Mouse (Mus musculus): Measurements from ENCODE around the gene Rora. TPM values are rescaled to one million over a fixed set of nuclear protein-coding genes. Genes with fewer than 3 reads are reported as not detected.

The Rora gene
- polyA plus RNA-seq, 1 experiment from 2014 or later = 7.5 TPM

- Histone ChIP-seq H3K27me3 (ENCODE audit: control insufficient read depth, insufficient read depth, low read length) (no peaks in the 10 kb centered on the region), H3K4me2 (replicated peaks; ENCODE audit: low read depth) (no peak overlapping the region), H3K4me1 (replicated peaks; ENCODE audit: control insufficient read depth, insufficient read depth) (no peaks in the 10 kb centered on the region), H3K4me3 (ENCODE audit: low read depth, low read length) (no peak overlapping the region), H3K36me3 (ENCODE audit: control insufficient read depth, insufficient read depth, low read length) (no peaks in the 10 kb centered on the region), H3K9me3 (ENCODE audit: control insufficient read depth, low read length) (no peaks in the 10 kb centered on the region), H3K9ac (ENCODE audit: low read length) (no peak overlapping the region), H3K27ac (replicated peaks) (no peak overlapping the region)
- no peak for DNase-seq (ENCODE audit: low spot score)
- no peak for ATAC-seq (ENCODE audit: low FRiP score, low TSS enrichment)
- WGBS = 53% methylated on average over 10 of the region's 10 CpGs
- TF ChIP-seq CTCF (IDR thresholded peaks at IDR 0.05; ENCODE audit: low read depth) (no peak), EP300 (optimal IDR thresholded peaks at IDR 0.05) (no peak)
These were observed 521.0 kb downstream of the Rora start for GRCm38 (mm10) chr9:69174527-69175116.

- Histone ChIP-seq H3K27ac (replicated peaks) (no peak overlapping the region), H3K4me2 (replicated peaks; ENCODE audit: low read depth) (no peak overlapping the region), H3K4me1 (replicated peaks; ENCODE audit: control insufficient read depth, insufficient read depth) (no peaks in the 10 kb centered on the region), H3K9ac (ENCODE audit: low read length) (no peak overlapping the region), H3K27me3 (ENCODE audit: control insufficient read depth, insufficient read depth, low read length) (no peaks in the 10 kb centered on the region), H3K4me3 (ENCODE audit: low read depth, low read length) (no peak overlapping the region), H3K36me3 (ENCODE audit: control insufficient read depth, insufficient read depth, low read length) (no peaks in the 10 kb centered on the region), H3K9me3 (ENCODE audit: control insufficient read depth, low read length) (no peaks in the 10 kb centered on the region)
- ATAC-seq (ENCODE audit: low FRiP score, low TSS enrichment) (no peak), DNase-seq (ENCODE audit: low spot score) (no peak)
- WGBS = 75% methylated on average over 3 of the region's 3 CpGs
- no peak for TF ChIP-seq CTCF (IDR thresholded peaks at IDR 0.05; ENCODE audit: low read depth)
- no peak for TF ChIP-seq EP300 (optimal IDR thresholded peaks at IDR 0.05)
These were observed 523.4 kb downstream of the Rora start for GRCm38 (mm10) chr9:69176988-69177387.

- ATAC-seq (ENCODE audit: low FRiP score, low TSS enrichment) (no peak), DNase-seq (ENCODE audit: low spot score) (no peak)
- H3K27ac ChIP-seq (replicated peaks) = no peak overlapping the region
- no peaks in the 10 kb centered on the region for H3K27me3 ChIP-seq (ENCODE audit: control insufficient read depth, insufficient read depth, low read length)
- H3K36me3 ChIP-seq (ENCODE audit: control insufficient read depth, insufficient read depth, low read length) = no peaks in the 10 kb centered on the region
- no peak overlapping the region for H3K4me3 ChIP-seq (ENCODE audit: low read depth, low read length)
- no peak overlapping the region for H3K4me2 ChIP-seq (replicated peaks; ENCODE audit: low read depth)
- H3K4me1 ChIP-seq (replicated peaks; ENCODE audit: control insufficient read depth, insufficient read depth) = no peaks in the 10 kb centered on the region
- H3K9ac ChIP-seq (ENCODE audit: low read length) = no peak overlapping the region
- no peak for TF ChIP-seq CTCF (IDR thresholded peaks at IDR 0.05; ENCODE audit: low read depth)
- no peak for TF ChIP-seq EP300 (optimal IDR thresholded peaks at IDR 0.05)
- 94% methylated on average over 8 of the region's 8 CpGs for WGBS
- no peaks in the 10 kb centered on the region for H3K9me3 ChIP-seq (ENCODE audit: control insufficient read depth, low read length)
These were observed 525.6 kb downstream of the Rora start for GRCm38 (mm10) chr9:69179224-69179623.

- Histone ChIP-seq H3K4me3 (ENCODE audit: low read depth, low read length) (no peak overlapping the region), H3K4me2 (replicated peaks; ENCODE audit: low read depth) (no peak overlapping the region), H3K36me3 (ENCODE audit: control insufficient read depth, insufficient read depth, low read length) (no peaks in the 10 kb centered on the region), H3K27me3 (ENCODE audit: control insufficient read depth, insufficient read depth, low read length) (no peaks in the 10 kb centered on the region), H3K9ac (ENCODE audit: low read length) (no peak overlapping the region), H3K9me3 (ENCODE audit: control insufficient read depth, low read length) (no peaks in the 10 kb centered on the region), H3K4me1 (replicated peaks; ENCODE audit: control insufficient read depth, insufficient read depth) (no peaks in the 10 kb centered on the region), H3K27ac (replicated peaks) (no peak overlapping the region)
- WGBS = 24% methylated on average over 3 of the region's 3 CpGs
- TF ChIP-seq EP300 (optimal IDR thresholded peaks at IDR 0.05) = no peak
- no peak for TF ChIP-seq CTCF (IDR thresholded peaks at IDR 0.05; ENCODE audit: low read depth)
- no peak; the same call in 1 of the 2 replicates for ATAC-seq (ENCODE audit: low FRiP score, low TSS enrichment)
- DNase-seq (ENCODE audit: low spot score) = no peak
These were observed 527.4 kb downstream of the Rora start for GRCm38 (mm10) chr9:69180961-69181360.

GRCm38 (mm10) chr9:69181411-69181810 lies 527.8 kb downstream of the Rora start:
- no peaks in the 10 kb centered on the region for H3K4me1 ChIP-seq (replicated peaks; ENCODE audit: control insufficient read depth, insufficient read depth)
- H3K36me3 ChIP-seq (ENCODE audit: control insufficient read depth, insufficient read depth, low read length) = no peaks in the 10 kb centered on the region
- ATAC-seq (ENCODE audit: low FRiP score, low TSS enrichment) (peak; percentile 49; the same call in 1 of the 2 replicates), DNase-seq (ENCODE audit: low spot score) (no peak)
- no peak overlapping the region for H3K27ac ChIP-seq (replicated peaks)
- H3K9ac ChIP-seq (ENCODE audit: low read length) = no peak overlapping the region
- TF ChIP-seq EP300 (optimal IDR thresholded peaks at IDR 0.05) (no peak), CTCF (IDR thresholded peaks at IDR 0.05; ENCODE audit: low read depth) (no peak)
- no peak overlapping the region for H3K4me3 ChIP-seq (ENCODE audit: low read depth, low read length)
- H3K9me3 ChIP-seq (ENCODE audit: control insufficient read depth, low read length) = no peaks in the 10 kb centered on the region
- H3K27me3 ChIP-seq (ENCODE audit: control insufficient read depth, insufficient read depth, low read length) = no peaks in the 10 kb centered on the region
- no peak overlapping the region for H3K4me2 ChIP-seq (replicated peaks; ENCODE audit: low read depth)

GRCm38 (mm10) chr9:69183888-69184287 lies 530.3 kb downstream of the Rora start:
- ATAC-seq (ENCODE audit: low FRiP score, low TSS enrichment) (no peak), DNase-seq (ENCODE audit: low spot score) (no peak)
- no peak overlapping the region for H3K4me3 ChIP-seq (ENCODE audit: low read depth, low read length)
- no peak overlapping the region for H3K9ac ChIP-seq (ENCODE audit: low read length)
- H3K27me3 ChIP-seq (ENCODE audit: control insufficient read depth, insufficient read depth, low read length) = no peaks in the 10 kb centered on the region
- H3K4me2 ChIP-seq (replicated peaks; ENCODE audit: low read depth) = no peak overlapping the region
- H3K4me1 ChIP-seq (replicated peaks; ENCODE audit: control insufficient read depth, insufficient read depth) = no peaks in the 10 kb centered on the region
- H3K9me3 ChIP-seq (ENCODE audit: control insufficient read depth, low read length) = no peaks in the 10 kb centered on the region
- H3K27ac ChIP-seq (replicated peaks) = no peak overlapping the region
- WGBS = 90% methylated on average over 4 of the region's 4 CpGs
- TF ChIP-seq CTCF (IDR thresholded peaks at IDR 0.05; ENCODE audit: low read depth) (no peak), EP300 (optimal IDR thresholded peaks at IDR 0.05) (no peak)
- H3K36me3 ChIP-seq (ENCODE audit: control insufficient read depth, insufficient read depth, low read length) = no peaks in the 10 kb centered on the region

Measured in stomach, postnatal 0 days (tissue).